Mouse (Mus musculus) midbrain, embryonic 16.5 days (tissue): Measurements from ENCODE around the gene Adcy5. TPM values are rescaled to one million over a fixed set of nuclear protein-coding genes. Genes with fewer than 3 reads are reported as not detected.

Experiments used
- ATAC-seq: fragments of 200-750 bp; cut with Nextera tagmentation; 2 replicates; pipeline ENCODE4 v1.8.0; 2017; ENCODE audit warnings: moderate TSS enrichment
- H3K27ac ChIP-seq: fragments of 300-500 bp; sonication (generic); 2 replicates; pipeline ENCODE4 v1.5.1; 2014; ENCODE audit warnings: mild to moderate bottlenecking, low read length, mixed read lengths
- H3K27me3 ChIP-seq: fragments of 300-500 bp; sonication (generic); 2 replicates; pipeline ENCODE4 v1.6.1; 2014; ENCODE audit warnings: low read depth, low read length, mixed read lengths; ENCODE audit not compliant: control insufficient read depth, insufficient read depth
- H3K36me3 ChIP-seq: fragments of 300-500 bp; sonication (generic); 2 replicates; pipeline ENCODE4 v1.6.1; 2014; ENCODE audit warnings: mild to moderate bottlenecking, low read length, moderate library complexity, mixed read lengths; ENCODE audit not compliant: control insufficient read depth, insufficient read depth
- H3K4me1 ChIP-seq: fragments of 300-500 bp; sonication (generic); 2 replicates; pipeline ENCODE4 v1.6.1; 2014; ENCODE audit warnings: mild to moderate bottlenecking, low read length, mixed read lengths; ENCODE audit not compliant: control insufficient read depth, insufficient read depth
- H3K4me2 ChIP-seq: fragments of 300-500 bp; sonication (generic); 2 replicates; pipeline ENCODE4 v1.6.1; 2014; ENCODE audit warnings: mild to moderate bottlenecking, low read length, mixed read lengths
- H3K4me3 ChIP-seq: fragments of 300-500 bp; sonication (generic); 2 replicates; pipeline ENCODE4 v1.5.1; 2014; ENCODE audit warnings: low read depth, mild to moderate bottlenecking, low read length, moderate library complexity, mixed read lengths
- H3K9ac ChIP-seq: fragments of 300-500 bp; sonication (generic); 2 replicates; pipeline ENCODE4 v1.6.1; 2014; ENCODE audit warnings: low read depth, low read length, mixed read lengths
- H3K9me3 ChIP-seq: fragments of 300-500 bp; sonication (generic); replicated peaks from 2 replicates; pipeline ENCODE4 v1.6.1; 2014; ENCODE audit warnings: mild to moderate bottlenecking, low read length, mixed read lengths; ENCODE audit not compliant: control insufficient read depth, poor library complexity, severe bottlenecking
- WGBS: fragments of 180-500 bp; shearing (Covaris S2); extraction: QIAGEN DNeasy Blood & Tissue Kit; methylation state at CpG from one replicate; pipeline ENCODE4 v1.1.7; 2014; 5-methylcytosine and 5-hydroxymethylcytosine counted together
- polyA plus RNA-seq: library from polyadenylated mRNA; unstranded; fragments of >200 nt; fragmentation: Nextera tagmentation; extraction: Ambion mirVana; gene quantifications from 2 replicates; pipeline ENCODE4 v1.2.1, GENCODE M21; 2015

Gene Adcy5
- polyA plus RNA-seq, 1 experiment from 2014 or later = 7.1 TPM

DNA sequence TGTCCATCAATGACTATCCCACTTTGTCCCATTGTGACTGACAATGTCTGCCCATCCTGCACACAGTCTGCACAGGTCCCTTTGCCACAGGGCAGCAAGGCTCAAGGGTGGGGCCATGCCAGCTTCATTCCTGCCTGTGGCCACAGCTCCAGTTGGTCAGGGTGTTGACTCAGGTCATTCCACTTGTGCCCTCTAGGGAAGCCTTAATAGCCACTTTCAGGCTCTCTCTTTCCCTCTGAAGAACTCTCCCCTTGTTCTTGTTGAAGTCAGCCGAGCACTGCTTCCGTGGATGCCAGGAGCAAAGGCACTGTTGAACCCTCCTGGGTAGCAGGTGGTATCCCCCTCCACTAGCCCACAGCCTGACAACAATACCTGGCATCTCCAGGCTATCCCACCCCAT lies 127.8 kb downstream of the Adcy5 start:
- Histone ChIP-seq H3K4me2 (no peak overlapping the region), H3K9me3 (no peaks in the 10 kb centered on the region), H3K9ac (no peak overlapping the region), H3K36me3 (peaks cover 10% of the 10 kb centered on the region; the same call in 1 of the 2 replicates), H3K4me3 (no peak overlapping the region), H3K27ac (no peak overlapping the region), H3K4me1 (no peaks in the 10 kb centered on the region), H3K27me3 (no peaks in the 10 kb centered on the region)
- no peak for ATAC-seq
- WGBS = 94% methylated on average over 2 of the region's 2 CpGs

DNA sequence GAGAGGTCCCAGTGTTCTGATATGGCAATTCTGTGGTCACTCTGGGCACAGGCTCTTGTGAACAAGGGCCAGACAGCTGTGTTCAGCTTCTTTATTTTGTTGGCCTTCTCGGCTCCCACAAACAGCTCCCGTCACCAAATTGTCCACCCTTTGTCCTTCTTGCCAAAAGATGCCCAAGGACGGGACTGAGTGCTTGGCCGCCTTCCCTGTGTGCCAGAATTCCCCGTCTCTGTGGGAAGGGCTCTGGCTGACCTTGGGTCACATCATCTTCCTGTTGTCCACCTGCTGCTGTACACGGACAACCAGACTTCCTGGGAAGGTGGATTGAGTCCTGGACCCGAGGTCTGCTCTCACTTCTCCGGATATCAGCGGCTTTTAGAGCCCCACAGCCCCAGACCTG lies 131.1 kb downstream of the Adcy5 start:
- WGBS = 86% methylated on average over 9 of the region's 9 CpGs

DNA sequence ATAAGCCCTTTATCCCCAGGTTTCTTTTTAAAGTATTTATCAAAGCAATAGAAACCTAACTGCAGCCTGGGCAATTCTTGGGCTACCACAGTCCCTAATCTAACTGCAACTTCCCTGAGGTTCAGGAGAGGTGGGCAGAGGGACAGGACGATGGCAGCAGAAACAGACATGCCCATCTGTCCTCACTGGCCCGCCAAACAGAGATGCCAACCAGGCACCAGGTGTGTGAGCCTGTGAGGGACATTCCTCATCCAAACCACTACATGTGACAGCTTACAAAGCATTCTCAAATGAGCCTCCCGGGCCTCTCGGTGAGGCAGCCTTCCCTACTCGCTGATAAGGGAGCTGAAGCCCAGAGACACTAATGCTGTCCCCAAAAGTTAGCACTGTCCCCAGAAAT lies 132.6 kb downstream of the Adcy5 start:
- Histone ChIP-seq H3K27ac (no peak overlapping the region), H3K4me3 (no peak overlapping the region), H3K27me3 (no peaks in the 10 kb centered on the region), H3K4me2 (no peak overlapping the region), H3K36me3 (peaks cover 7% of the 10 kb centered on the region; the same call in 1 of the 2 replicates), H3K4me1 (no peaks in the 10 kb centered on the region), H3K9me3 (no peaks in the 10 kb centered on the region), H3K9ac (no peak overlapping the region)
- 93% methylated on average over 5 of the region's 5 CpGs for whole genome bisulfite sequencing
- no peak for ATAC-seq

More for the DNA sequence above, 131.1 kb downstream of the Adcy5 start:
- H3K27ac ChIP-seq = no peak overlapping the region
- no peaks in the 10 kb centered on the region for H3K4me1 ChIP-seq
- H3K27me3 ChIP-seq = no peaks in the 10 kb centered on the region
- H3K36me3 ChIP-seq = peaks cover 7% of the 10 kb centered on the region; the same call in 1 of the 2 replicates
- H3K4me3 ChIP-seq = no peak overlapping the region
- H3K9me3 ChIP-seq = no peaks in the 10 kb centered on the region
- no peak for ATAC-seq
- H3K9ac ChIP-seq = no peak overlapping the region
- no peak overlapping the region for H3K4me2 ChIP-seq

DNA sequence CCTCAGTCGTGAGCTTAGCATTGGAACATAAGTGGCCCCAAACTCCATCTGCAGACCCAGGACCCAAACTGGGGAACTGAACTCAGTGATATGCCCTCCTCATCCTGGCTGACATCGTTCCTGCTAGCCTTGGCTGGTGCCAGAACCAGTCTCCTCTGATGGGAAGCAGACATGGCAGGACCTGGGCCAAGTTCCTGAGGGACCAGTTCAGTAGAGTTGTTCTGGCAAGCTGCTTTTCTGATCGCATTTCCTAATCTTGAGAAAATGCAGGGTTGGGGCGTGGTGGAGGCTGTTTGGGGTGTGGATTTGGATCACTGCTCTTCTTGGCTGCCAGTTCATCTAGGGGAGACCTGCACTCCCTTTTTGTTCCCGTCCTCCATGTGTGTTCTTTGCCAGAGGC lies 143.1 kb downstream of the Adcy5 start:
- Histone ChIP-seq H3K4me1 (no peaks in the 10 kb centered on the region), H3K36me3 (peaks cover 22% of the 10 kb centered on the region), H3K27me3 (no peaks in the 10 kb centered on the region), H3K4me2 (no peak overlapping the region), H3K27ac (no peak overlapping the region), H3K4me3 (no peak overlapping the region), H3K9me3 (no peaks in the 10 kb centered on the region), H3K9ac (no peak overlapping the region)
- WGBS = 86% methylated on average over 5 of the region's 5 CpGs
- no peak for ATAC-seq

DNA sequence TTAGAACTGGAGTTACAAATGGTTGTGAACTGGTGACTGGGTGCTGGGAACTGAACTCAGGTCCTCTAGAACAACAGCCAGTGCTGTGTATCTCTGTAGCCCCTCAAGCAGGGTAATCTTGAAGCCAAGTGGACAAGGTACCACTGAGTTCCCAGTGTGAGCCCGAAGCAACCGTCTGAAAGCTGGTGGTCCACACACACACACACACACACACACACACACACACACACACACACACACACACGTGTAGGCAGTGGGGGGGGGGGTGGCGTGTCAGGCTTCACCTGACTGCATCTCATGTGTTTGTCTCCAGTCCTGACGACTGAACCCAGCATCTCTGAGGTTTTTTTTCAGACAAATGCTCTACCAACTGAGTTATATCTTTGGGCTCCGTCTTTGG lies 145.5 kb downstream of the Adcy5 start:
- no peaks in the 10 kb centered on the region for H3K27me3 ChIP-seq
- H3K36me3 ChIP-seq = peaks cover 26% of the 10 kb centered on the region
- H3K4me3 ChIP-seq = no peak overlapping the region
- no peak overlapping the region for H3K9ac ChIP-seq
- WGBS = 88% methylated on average over 5 of the region's 6 CpGs
- no peak overlapping the region for H3K4me2 ChIP-seq
- H3K27ac ChIP-seq = no peak overlapping the region
- H3K4me1 ChIP-seq = no peaks in the 10 kb centered on the region
- ATAC-seq = no peak
- no peaks in the 10 kb centered on the region for H3K9me3 ChIP-seq

DNA sequence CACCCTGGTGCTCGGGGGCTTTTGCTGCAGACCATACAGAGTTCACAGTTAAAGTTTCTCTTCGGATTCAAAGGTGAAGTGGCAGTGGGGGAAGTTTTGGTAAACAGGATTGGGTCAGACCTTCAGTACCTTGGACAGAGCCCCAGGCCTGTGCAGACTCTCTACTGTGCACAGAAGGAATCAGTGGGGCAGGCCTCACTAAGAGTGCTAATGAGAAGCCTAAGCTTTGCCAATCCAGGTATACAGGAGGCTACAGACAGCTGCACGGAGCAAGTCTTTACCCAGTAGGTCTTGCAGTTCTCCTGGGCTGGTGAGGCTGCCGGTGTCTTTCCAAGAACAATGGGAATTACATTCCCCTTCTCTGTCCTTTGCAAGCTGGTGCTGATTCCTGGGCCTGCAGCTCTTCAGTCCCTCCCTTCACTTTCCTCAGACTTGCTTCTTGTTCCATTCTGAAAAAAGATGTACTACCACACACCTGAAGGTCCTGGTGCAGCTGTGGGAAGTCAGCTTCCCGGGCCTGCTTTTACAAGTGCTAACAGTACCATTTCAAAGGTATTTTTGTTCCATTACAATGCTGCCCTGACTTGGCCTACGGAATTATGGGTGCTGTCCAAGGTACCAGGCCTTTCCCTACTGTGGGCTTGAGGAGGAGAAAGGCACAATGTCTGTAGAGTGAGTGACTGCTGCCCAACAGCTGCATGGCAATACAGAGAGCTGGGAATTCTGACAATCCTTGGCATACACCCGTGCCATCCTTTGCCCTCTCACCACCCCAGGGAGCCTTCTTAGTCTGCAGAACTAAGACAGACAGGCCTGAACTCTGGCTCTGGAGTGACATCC lies 148.0 kb downstream of the Adcy5 start:
- Histone ChIP-seq H3K36me3 (peaks cover 28% of the 10 kb centered on the region), H3K27ac (no peak overlapping the region)
- no peak for ATAC-seq

DNA sequence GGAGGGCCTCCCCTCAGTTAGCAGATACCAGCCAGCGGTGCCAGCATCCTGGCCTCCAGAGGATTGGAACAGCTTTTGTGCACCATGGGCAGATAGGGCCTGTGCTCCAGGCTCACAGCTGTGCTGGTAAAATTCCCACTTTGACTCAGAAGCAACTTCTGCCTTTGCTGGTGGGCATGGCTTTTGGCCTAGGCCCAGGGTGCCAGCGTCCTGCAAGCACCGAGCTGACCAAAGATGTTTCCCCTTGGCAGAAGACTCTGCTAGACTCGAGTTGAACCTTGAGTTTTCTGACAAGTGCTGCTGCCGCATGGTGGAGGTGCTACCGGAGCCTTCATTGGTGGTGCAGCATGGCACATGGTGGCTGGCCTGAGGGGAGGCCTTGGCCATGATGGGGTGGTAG lies 149.0 kb downstream of the Adcy5 start:
- Histone ChIP-seq H3K4me3 (no peak overlapping the region), H3K4me1 (no peaks in the 10 kb centered on the region), H3K9me3 (no peaks in the 10 kb centered on the region), H3K4me2 (no peak overlapping the region), H3K27ac (no peak overlapping the region), H3K36me3 (peaks cover 21% of the 10 kb centered on the region), H3K9ac (no peak overlapping the region), H3K27me3 (no peaks in the 10 kb centered on the region)
- 86% methylated on average over 6 of the region's 6 CpGs for WGBS
- ATAC-seq = no peak

More for the DNA sequence above, 148.0 kb downstream of the Adcy5 start:
- Histone ChIP-seq H3K9ac (no peak overlapping the region), H3K27me3 (no peaks in the 10 kb centered on the region), H3K9me3 (no peaks in the 10 kb centered on the region), H3K4me2 (no peak overlapping the region), H3K4me1 (no peaks in the 10 kb centered on the region), H3K4me3 (no peak overlapping the region)
- 48% methylated on average over 7 of the region's 7 CpGs for WGBS

DNA sequence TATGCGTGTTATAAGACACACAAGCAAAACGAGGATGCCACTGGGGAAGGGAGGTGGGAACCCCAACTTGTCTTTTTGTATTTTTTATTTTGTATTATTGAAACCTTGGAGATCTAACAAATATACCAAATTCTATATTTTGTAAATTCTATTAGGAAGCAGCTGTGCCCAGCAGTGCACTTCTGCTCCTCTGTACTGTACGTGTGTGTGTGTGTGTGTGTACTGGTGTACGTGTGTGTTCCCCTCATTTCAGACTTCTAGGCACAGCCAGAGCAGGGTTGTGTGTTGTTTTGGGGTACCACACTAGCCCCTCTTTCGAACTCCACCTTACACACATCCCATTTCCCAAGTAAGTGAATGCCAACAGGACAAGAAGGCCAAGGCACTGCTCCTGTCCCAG lies 149.7 kb downstream of the Adcy5 start:
- H3K27me3 ChIP-seq = no peaks in the 10 kb centered on the region
- no peak for ATAC-seq
- H3K4me3 ChIP-seq = no peak overlapping the region
- peaks cover 18% of the 10 kb centered on the region for H3K36me3 ChIP-seq
- WGBS = 90% methylated on average over 5 of the region's 5 CpGs
- no peak overlapping the region for H3K27ac ChIP-seq
- no peaks in the 10 kb centered on the region for H3K9me3 ChIP-seq
- no peak overlapping the region for H3K4me2 ChIP-seq
- H3K4me1 ChIP-seq = no peaks in the 10 kb centered on the region
- H3K9ac ChIP-seq = no peak overlapping the region

DNA sequence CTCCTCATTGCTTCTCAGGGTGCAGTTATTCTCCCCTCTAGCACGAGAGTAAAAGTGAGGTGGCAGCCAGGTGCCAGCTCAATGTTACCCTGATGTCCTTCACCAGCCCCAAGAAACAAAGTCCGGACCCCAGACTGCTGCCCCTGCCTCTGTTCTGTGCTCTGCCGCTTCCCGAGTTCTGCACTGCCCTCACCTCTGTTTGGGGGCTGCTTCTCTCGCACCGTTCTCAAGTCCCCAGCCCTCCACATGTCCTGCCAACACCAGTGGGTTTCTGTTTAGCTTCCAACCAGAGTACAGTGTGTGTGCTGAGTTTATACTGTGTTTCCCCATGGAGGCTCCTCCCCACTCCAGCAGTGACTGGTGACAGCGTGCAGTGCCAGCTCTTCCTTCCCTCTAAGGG lies 150.5 kb downstream of the Adcy5 start:
- Histone ChIP-seq H3K9me3 (no peaks in the 10 kb centered on the region), H3K4me3 (no peak overlapping the region), H3K27me3 (no peaks in the 10 kb centered on the region), H3K27ac (no peak overlapping the region), H3K4me1 (no peaks in the 10 kb centered on the region), H3K36me3 (peaks cover 14% of the 10 kb centered on the region), H3K4me2 (no peak overlapping the region), H3K9ac (no peak overlapping the region)
- WGBS = 86% methylated on average over 7 of the region's 7 CpGs
- ATAC-seq = no peak
